Mouse (Mus musculus) layer of hippocampus, adult 2 months (tissue): ENCODE measurements at regions not wholly inside any gene's neighbourhood (a gene's known extent, or its start where the extent isn't known, plus 50 kb on each side); places are given as distances from the start of the nearest gene placed in this dataset.
A peak's percentile ranks its signal among the peaks of the same experiment; 100 is the strongest.

Source experiments
- DNase-seq, 2 experiments: peaks; one replicate each; pipeline ENCODE4 v3.0.0; 2022; ENCODE audit warnings: low spot score in 2 of 2
- H3K27ac ChIP-seq: fragments of 200-600 bp; 2 replicates; pipeline ENCODE4 v1.8.1; 2022
- H3K4me3 ChIP-seq: fragments of 200-600 bp; 2 replicates; pipeline ENCODE4 v1.8.1; 2022; ENCODE audit warnings: mild to moderate bottlenecking
- CTCF ChIP-seq: fragments of 200-600 bp; conservative IDR thresholded peaks from 2 replicates; pipeline ENCODE4 v1.8.1; 2022; ENCODE audit warnings: antibody characterized with exemption, mild to moderate bottlenecking, moderate library complexity

GRCm38 (mm10) chr9:24967571-24967970, 121.7 kb upstream of the Gm10181 start:
- Histone ChIP-seq H3K4me3 (no peak overlapping the region), H3K27ac (no peak overlapping the region)
- no peak for TF ChIP-seq CTCF
- DNase-seq = no peak

GRCm38 (mm10) chr9:24974021-24974741, 115.0 kb upstream of the Gm10181 start:
- Histone ChIP-seq H3K4me3 (no peak overlapping the region), H3K27ac (no peak overlapping the region)
- no peak for DNase-seq
- no peak for TF ChIP-seq CTCF

GRCm38 (mm10) chr9:24982796-24983195, 106.4 kb upstream of the Gm10181 start:
- TF ChIP-seq CTCF = peak; percentile 15
- DNase-seq = no peak
- Histone ChIP-seq H3K4me3 (no peak overlapping the region), H3K27ac (no peak overlapping the region)

GRCm38 (mm10) chr9:24994491-24994890, 94.7 kb upstream of the Gm10181 start:
- no peak for DNase-seq
- no peak overlapping the region for H3K4me3 ChIP-seq
- TF ChIP-seq CTCF = no peak
- H3K27ac ChIP-seq = no peak overlapping the region

- Histone ChIP-seq H3K27ac (no peak overlapping the region), H3K4me3 (no peak overlapping the region)
- peak in 1 of 2 experiments; percentile 10 for DNase-seq
- TF ChIP-seq CTCF = no peak
Observed at GRCm38 (mm10) chr9:25021095-25021691, 68.0 kb upstream of the Gm10181 start.

- no peak for TF ChIP-seq CTCF
- no peak for DNase-seq
- Histone ChIP-seq H3K27ac (no peak overlapping the region), H3K4me3 (no peak overlapping the region)
Observed at GRCm38 (mm10) chr9:25022439-25022838, 66.8 kb upstream of the Gm10181 start.

- TF ChIP-seq CTCF = peak; percentile 26; the same call in 1 of the 2 replicates
- no peak for DNase-seq
Observed at GRCm38 (mm10) chr9:25024486-25024885, 64.7 kb upstream of the Gm10181 start.

GRCm38 (mm10) chr9:25027581-25027980, 61.6 kb upstream of the Gm10181 start:
- DNase-seq = peak; percentile 26 to 74
- peak; percentile 98 for TF ChIP-seq CTCF
- no peak overlapping the region for H3K4me3 ChIP-seq
- no peak overlapping the region for H3K27ac ChIP-seq

More at GRCm38 (mm10) chr9:25024486-25024885, 64.7 kb upstream of the Gm10181 start:
- H3K27ac ChIP-seq = no peak overlapping the region
- H3K4me3 ChIP-seq = no peak overlapping the region

GRCm38 (mm10) chr9:25028305-25028704, 60.9 kb upstream of the Gm10181 start:
- Histone ChIP-seq H3K27ac (no peak overlapping the region), H3K4me3 (no peak overlapping the region)
- TF ChIP-seq CTCF = no peak
- DNase-seq = peak; percentile 36 to 53

- Histone ChIP-seq H3K27ac (no peak overlapping the region), H3K4me3 (no peak overlapping the region)
- no peak for DNase-seq
- TF ChIP-seq CTCF = no peak
Observed at GRCm38 (mm10) chr9:25031466-25031865, 57.8 kb upstream of the Gm10181 start.
